Mouse (Mus musculus) cerebellum, adult 8-10 months (tissue): ENCODE measurements at regions not wholly inside any gene's neighbourhood (a gene's known extent, or its start where the extent isn't known, plus 50 kb on each side); places are given as distances from the start of the nearest gene placed in this dataset.
A peak's percentile ranks its signal among the peaks of the same experiment; 100 is the strongest.
"Not testable (repeated sequence)": the region's sequence is repeated elsewhere in the genome, so short reads cannot be mapped to it uniquely, and the experiment has no call there.

Experiments
- DNase-seq: peaks from one replicate; pipeline ENCODE4 v3.0.0; 2022

- DNase-seq = peak; percentile 22
Measured at GRCm38 (mm10) chr2:108764703-108765102, 515.8 kb upstream of the Kif18a start.

GRCm38 (mm10) chr2:108766461-108766860 lies 514.1 kb upstream of the Kif18a start:
- DNase-seq = no peak

- DNase-seq = no peak
Measured at GRCm38 (mm10) chr2:108770383-108770782, 510.2 kb upstream of the Kif18a start.

- no peak for DNase-seq
Measured at GRCm38 (mm10) chr2:108783457-108783856, 497.1 kb upstream of the Kif18a start.

GRCm38 (mm10) chr2:108785161-108785957 lies 495.2 kb upstream of the Kif18a start:
- peak; percentile 36 for DNase-seq

GRCm38 (mm10) chr2:108789166-108789565 lies 491.4 kb upstream of the Kif18a start:
- DNase-seq = no peak

- no peak for DNase-seq
Measured at GRCm38 (mm10) chr2:108795145-108795544, 485.4 kb upstream of the Kif18a start.

DNA sequence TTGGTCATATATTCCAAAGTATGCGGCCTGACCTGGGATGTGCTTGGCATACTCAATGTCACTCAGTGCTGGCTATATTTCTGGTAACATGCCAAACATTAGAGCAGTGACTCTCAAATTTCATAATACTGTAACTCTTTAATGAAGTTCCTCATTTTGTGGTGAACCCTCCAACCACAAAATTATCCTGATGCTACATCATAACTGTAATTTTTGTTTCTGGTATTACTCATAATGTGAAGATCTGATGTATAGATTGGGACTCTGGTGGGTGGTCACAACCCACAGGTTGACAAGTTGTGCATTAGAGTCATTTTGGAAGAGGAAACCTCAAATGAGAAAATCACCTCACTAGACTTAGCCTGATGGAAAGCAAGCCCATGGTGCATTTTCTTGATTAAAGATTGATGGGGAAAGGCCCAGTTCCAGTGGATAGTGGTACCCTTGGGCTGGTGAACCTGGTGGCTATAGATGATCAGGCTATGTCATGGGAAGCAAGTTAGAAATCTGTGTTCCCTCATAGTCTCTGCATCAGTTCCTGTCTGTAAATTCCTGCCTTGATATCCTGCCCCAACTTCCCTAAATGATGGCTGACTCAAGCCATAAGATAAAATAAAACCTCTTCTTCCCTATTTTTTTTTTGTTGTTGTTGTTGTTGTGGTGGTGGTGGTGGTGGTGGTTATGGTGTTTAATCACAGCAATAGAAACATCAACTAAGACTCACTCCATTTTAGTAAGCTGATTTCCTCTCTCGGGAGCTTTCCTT lies 483.5 kb upstream of the Kif18a start:
- no peak for DNase-seq

GRCm38 (mm10) chr2:108812367-108812766 lies 468.2 kb upstream of the Kif18a start:
- DNase-seq = no peak

- no peak for DNase-seq
Measured at GRCm38 (mm10) chr2:108813040-108813566, 467.4 kb upstream of the Kif18a start.

GRCm38 (mm10) chr2:108816579-108816978 lies 464.0 kb upstream of the Kif18a start:
- DNase-seq = no peak

DNA sequence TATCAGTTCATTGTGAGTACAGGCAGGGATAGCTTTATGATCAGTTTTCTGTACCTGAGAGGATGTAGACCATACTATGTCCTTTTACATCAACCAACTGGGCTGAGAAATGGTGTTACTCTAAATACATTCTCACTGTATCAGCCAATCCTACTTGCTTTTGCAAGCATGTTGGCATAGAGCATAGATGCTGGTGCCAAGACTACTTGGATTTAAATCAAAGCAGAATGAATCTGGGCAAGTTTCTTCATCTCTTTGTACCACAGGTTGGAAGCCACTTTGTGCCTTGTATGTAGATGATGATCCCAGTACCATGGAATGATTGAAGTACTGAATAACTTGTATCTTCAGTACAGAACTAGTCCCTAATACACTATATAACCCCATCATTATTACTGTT lies 456.5 kb upstream of the Kif18a start:
- DNase-seq = no peak

- no peak for DNase-seq
Measured at GRCm38 (mm10) chr2:108825981-108826380, 454.6 kb upstream of the Kif18a start.

DNA sequence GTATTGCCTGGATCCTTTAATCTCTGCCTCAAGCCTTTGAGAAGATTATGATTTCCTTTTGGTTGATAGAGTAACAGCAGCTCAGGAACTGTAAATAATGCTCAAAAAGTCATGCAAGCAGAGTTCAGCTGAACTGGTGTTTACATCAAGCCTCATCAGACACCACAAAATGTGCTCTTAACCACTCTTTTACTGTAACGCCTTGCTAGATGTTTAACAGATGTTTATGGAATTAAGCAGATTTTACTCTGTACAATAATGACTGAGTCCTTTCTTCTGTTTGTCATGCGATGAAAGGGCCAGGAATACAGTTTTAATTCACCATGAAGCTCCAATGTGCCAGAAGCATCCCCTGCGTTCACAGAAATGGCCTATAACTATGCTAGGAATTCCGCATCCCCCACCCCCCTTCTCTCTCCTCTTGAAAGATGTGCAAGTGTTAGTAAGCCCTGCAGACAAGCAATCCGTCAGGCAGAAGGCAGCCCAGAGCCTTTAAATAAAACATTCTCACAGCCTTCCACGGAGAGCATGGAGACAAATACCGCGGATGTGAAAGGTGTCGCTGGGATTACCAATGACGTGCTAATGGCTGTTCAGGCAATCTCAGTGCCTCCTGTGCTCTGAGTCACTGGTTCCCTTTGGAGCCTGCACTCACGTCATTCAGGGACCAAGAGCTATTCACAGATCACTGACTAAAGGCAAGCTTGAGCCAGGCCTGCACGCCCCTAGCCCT lies 453.3 kb upstream of the Kif18a start:
- no peak for DNase-seq

DNA sequence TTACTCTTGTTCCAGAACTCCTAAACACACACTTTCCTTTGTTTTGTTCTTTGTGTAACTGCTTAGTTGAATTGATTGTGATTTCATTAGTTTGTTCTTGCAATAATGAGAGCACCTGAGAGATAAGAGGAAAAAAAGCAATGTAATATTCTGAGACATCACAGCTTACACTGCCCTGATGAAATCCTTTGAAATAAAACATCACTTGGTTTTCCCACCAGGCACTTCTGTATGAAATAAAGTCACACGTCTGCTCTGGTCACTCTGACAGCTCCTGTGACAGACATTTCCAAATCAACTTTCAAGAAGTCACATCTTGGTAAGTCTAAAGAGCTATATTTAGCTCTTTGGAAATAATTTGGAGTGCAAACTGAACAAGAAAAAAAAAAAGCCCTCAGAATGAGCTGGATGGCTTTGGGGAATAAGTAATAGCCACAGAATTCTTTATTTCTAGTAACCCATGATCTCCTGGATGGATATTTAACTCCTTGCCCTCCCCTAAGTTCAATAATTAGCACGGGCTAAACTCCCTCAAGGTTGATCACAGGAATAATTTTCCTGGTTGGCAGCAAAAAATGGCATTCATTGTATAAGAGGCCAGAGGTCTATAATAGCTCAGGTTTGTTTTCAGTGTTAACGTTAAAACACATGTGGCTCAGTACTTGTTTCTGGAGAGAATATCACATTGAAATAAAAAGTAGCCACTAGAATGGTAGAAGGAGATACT lies 452.4 kb upstream of the Kif18a start:
- no peak for DNase-seq

DNA sequence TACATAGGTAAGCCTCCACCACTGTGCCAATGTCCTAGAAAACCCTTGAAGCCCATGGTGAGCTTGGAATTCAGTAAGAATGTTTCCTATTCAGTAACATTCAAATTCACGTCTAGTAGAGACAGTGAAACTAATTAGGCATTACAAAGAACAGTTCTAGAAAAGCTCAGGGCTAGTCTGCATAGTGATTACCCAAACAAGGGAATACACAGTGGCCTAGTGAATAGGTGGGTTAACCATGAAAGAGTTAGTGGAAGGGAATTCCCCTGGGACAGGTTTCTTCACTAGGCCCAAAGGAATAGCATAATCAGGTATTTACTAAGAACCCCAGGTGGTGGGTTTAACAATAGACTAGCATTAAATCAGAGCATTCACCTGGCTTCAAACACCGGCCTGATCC lies 436.7 kb upstream of the Kif18a start:
- not testable (repeated sequence) for DNase-seq

DNA sequence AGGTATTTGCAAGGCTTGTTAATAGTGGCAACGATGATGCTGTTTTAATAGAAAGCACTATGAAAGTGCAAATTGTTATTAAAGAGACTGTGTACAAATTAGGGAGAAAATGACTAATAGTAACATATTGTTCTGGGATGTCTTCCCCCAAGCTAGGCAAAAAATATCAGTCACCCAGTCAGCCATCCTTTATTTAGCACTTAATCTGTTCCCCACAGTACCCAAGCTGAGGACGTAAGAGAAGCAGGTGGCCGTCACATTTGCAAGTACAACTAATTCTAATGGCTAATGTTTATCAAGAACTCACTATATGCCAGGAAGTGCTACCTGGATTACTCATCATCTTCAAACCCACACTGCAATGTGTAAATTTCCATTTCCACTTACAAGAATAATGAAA lies 432.5 kb upstream of the Kif18a start:
- no peak for DNase-seq

GRCm38 (mm10) chr2:108854399-108854798 lies 426.1 kb upstream of the Kif18a start:
- DNase-seq = no peak

- peak; percentile 4 for DNase-seq
Measured at GRCm38 (mm10) chr2:108877141-108877540, 403.4 kb upstream of the Kif18a start.

DNA sequence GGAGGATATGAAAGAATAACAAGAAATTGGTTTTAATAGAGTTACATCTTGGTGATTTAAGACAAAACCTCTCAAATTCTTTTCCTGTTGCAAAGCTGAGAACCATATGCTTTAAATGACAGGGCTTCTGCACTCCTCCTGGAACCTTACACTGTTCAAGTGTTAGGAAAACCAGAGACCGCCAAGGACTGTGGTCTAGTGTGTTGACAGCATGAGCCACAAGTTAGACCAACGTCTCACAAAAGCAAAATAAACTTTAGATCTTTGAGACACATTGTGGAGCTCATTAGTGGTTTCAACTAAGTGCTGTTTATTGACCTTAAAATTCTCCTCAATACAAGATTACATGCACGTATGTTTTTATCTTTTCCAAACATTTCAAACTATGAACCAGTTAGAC lies 402.9 kb upstream of the Kif18a start:
- no peak for DNase-seq

DNA sequence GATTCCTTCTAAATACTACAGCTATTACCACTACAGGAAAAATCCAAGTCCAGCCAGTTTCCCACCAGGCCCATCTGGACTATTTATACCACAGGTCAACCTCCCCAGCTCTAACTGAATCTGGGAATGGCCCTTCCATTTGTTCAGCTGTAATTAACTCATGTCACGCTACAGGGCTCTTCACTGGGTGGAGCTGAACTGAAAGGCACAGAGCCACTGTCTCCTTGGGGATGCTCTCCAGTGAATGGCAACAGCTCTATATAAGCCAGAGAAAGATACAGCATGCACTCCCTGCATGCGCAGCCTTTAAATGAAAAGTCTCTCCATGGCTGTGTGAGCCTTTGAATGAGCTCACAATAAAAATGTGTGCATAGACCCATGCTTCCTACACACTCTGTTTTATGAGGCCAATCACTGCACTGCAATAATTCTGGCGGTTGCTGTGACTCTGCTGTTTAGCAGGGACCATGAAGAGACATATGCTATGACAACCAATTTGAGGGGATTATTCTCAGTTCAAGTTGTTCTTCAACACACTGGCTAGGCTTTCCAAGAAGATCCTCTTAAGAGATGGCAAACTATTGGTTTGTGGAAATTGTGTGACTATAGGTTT lies 376.3 kb upstream of the Kif18a start:
- no peak for DNase-seq

- DNase-seq = no peak
Measured at GRCm38 (mm10) chr2:108913555-108913954, 367.0 kb upstream of the Kif18a start.
